Mouse (Mus musculus): ENCODE measurements around the gene 1600014C10Rik.

The 1600014C10Rik gene

GRCm38 (mm10) chr7:38214473-38215214 is 31.6 kb downstream of the 1600014C10Rik start:
- DNase-seq (ENCODE audit: low read depth, low spot score), result no peak

DNA sequence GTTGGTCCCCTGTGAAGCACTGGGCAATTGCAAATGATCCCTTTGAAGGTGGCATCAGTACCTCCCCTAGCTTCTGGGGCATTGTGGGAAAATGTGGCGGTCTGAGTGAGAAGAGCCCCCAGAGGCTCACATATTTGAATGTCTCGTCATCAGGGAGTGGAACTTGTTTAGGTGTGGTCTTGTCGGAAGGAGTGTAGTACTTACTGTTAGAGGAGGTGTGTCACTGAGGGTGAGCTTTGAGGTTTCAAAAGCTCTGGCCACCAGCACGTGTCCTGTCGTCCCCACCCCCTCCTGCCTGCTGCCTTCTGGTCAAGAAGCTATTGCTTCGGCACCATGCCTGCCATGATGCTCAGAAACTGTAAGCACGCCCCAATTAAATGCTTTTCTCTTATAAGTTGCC is 32.3 kb downstream of the 1600014C10Rik start:
- DNase-seq (ENCODE audit: low read depth, low spot score), result no peak

- no peak for DNase-seq (ENCODE audit: low read depth, low spot score)
Measured at GRCm38 (mm10) chr7:38215697-38216096, 32.7 kb downstream of the 1600014C10Rik start.

GRCm38 (mm10) chr7:38217417-38218171 is 34.6 kb downstream of the 1600014C10Rik start:
- DNase-seq (ENCODE audit: low read depth, low spot score), result no peak

- no peak for DNase-seq (ENCODE audit: low read depth, low spot score)
Measured at GRCm38 (mm10) chr7:38218631-38219367, 35.8 kb downstream of the 1600014C10Rik start.

DNA sequence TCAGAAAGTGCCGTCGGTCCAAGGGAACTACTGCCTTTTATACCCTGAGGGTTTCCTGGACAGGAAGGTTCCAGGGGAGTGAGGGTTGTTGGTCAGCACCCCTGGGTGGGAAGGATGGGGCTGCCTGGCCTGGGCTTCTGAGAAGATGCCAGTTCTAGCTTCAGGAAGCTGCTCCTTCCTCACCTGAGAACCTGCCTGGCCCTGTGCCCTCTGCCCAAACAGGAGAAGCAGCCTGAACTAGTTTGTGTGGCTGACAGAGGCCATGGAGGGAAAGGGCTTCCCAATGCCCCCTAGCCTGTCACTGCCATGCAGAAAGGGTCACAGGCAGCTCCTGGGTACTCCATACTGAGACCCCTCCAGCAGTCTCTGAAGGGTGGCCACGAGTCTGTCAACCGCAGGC is 36.5 kb downstream of the 1600014C10Rik start:
- DNase-seq (ENCODE audit: low read depth, low spot score), result no peak

DNA sequence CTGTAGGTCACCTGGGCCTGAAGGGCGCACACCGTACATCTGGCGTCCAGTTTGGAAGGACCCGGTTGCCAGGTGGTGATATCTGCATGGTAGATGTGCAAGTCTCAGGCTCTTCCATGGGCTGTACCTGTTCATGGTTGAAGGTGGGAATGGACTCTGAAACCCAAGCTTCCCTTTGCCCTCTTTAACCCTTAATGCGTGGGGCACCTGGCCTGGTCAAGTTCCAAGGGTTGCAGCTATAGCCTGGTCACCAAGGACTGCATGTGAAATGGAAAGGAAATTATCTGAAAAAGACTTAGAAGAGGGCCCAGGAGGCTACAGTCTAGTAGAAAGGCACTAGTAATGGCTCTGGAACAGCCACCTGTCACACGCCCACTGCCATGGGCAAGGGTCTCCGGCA is 37.8 kb downstream of the 1600014C10Rik start:
- no peak for DNase-seq (ENCODE audit: low read depth, low spot score)

- DNase-seq (ENCODE audit: low read depth, low spot score), result no peak
Measured at GRCm38 (mm10) chr7:38224577-38225369, 41.8 kb downstream of the 1600014C10Rik start.

GRCm38 (mm10) chr7:38226226-38226625 is 43.2 kb downstream of the 1600014C10Rik start:
- no peak for DNase-seq (ENCODE audit: low read depth, low spot score)

GRCm38 (mm10) chr7:38227181-38227899 is 44.3 kb downstream of the 1600014C10Rik start:
- no peak for DNase-seq (ENCODE audit: low read depth, low spot score)

DNA sequence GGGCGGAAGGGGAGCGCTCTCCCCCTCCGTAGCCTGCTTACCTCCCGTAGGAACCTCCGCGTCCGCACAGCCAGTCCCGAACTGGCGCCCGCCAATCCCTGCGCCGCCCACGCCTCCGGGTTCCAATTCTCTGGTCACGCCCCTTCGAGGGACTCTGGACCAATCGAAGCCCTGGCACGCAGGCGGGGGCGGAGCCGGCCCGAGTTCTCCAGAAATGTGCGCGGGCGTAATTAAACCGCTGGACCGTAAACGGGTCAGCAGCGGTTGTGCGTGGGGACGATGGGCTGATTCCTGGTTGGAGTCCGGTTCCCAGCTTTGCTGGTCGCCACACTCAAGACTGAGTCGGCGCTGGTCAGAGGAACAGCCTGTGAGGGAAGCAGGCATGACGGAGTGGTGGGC is 44.9 kb downstream of the 1600014C10Rik start, which contains the start of gene Plekhf1:
Gene Plekhf1, minus strand, starts transcription at position 117 of the 399 bp plus-strand sequence.
- peak; percentile 51 for DNase-seq (ENCODE audit: low read depth, low spot score)

DNA sequence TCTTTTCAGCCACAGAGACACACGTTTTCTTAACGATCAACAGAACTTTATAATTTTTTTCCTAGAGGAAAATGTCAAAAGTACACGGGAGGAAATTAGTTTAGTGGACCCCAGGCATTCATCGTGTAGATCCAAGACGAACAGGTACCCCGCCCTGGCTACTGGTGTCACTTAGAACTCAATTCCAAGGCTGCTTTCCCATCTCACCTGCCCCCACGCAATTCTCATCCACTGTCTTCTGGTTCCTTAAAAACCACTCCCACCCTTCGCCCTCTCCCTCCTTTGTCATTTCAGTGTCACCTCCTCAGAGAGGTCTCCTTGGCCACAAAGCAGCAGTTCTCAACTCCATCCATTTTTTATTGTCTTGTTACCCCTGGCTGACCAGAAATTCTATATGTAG is 45.3 kb downstream of the 1600014C10Rik start:
- no peak for DNase-seq (ENCODE audit: low read depth, low spot score)

DNA sequence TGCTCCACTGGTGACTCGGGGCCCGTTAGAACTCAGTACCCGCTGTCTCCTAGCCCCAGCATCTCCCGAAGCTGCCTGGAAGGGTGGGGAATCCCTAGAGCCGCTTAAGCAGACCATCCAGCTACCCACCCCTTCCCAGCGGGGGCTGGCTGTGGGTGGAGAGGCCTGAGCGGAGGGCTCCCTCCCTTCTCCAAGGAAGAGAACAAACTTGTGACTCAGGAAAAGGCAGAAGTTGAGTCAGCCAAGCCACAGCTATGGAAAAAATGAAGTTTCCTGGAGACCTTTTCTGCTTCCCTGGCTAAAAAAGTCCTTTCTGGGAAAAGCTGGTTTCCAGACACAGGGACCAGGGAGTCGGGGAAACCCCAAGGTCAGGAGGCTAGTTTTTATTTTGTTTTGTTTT is 47.3 kb downstream of the 1600014C10Rik start:
- no peak for DNase-seq (ENCODE audit: low read depth, low spot score)

DNA sequence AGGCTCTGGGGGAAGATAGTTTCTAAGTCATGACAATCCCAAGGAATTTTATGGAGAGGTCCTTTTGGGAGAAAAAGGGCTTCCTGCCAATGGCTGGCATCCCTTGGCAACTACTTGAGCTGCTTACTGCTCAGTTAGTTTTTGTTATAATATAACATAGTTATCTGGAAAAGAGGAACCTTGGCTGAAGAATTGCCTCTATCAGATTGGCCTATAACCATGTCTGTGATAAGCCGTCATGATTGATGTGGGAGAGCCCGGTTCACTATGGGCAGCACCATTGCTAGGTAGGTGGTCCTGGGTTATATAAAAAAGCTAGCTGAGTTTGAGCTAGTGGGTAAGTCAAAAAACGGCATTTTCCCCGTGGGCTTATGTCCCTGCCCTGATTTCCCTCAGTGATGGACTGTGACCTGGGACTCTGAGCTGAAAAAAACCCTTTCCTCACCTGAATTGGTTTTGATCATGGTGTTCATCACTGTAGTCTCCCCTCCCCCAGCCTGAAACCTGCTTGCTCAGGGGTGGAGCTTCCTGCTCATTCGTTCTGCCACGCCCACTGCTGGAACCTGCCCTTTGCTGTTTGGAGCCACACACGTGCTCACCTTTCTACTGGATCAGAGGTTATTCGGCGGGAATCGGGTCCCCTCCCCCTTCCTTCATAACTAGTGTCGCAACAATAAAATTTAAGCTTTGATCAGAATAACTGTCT is 53.5 kb downstream of the 1600014C10Rik start:
- no peak for DNase-seq (ENCODE audit: low read depth, low spot score)

DNA sequence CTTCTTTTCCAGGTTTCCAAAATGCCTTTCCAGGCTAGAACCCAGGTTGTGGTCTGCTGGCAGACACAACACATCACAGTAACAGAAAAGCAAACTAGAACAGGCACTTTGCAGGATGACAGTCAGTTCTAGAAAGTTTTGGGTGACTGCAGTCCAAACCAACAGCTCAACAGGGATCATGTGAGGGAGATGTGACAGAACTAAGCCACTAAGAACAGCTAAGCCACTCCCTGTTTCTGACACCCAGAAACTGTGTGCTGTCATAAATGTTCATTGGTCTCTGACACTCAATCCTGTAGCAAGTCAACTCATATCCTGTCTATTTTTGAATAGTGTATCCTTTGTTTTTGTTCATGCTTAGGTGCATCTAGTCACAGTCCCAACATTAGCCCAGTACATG is 54.1 kb downstream of the 1600014C10Rik start:
- no peak for DNase-seq (ENCODE audit: low read depth, low spot score)

DNA sequence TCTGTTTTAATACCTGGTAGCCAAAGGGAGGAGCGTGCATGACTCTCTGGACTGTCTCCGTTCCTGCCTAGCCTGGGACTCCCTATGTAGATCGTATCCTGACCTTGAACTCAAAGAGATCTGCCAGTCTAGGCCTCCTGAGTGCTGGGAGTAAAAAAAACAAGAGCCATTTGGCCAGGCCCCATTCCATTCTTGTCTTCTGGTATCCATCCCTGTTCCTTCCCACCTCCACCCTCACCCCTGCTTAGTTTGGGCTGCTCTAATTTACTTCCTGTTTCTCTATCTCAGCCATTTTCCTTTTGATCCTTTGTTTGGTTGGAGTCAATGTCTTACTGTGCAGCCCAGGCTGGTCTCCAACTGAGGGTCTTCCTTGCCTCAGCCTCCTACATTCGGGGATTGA is 59.4 kb downstream of the 1600014C10Rik start:
- DNase-seq (ENCODE audit: low read depth, low spot score), result no peak
